Mouse (Mus musculus): Measurements from ENCODE around the gene Snrpa. TPM values are rescaled to one million over a fixed set of nuclear protein-coding genes. Genes with fewer than 3 reads are reported as not detected.
A peak's percentile ranks its signal among the peaks of the same experiment; 100 is the strongest.

Snrpa gene
- polyA plus RNA-seq, 1 experiment from 2014 or later, result 163 TPM

MicroRNA genes within 50 kb of the gene (microRNA counts, 519-probe panel; counts per million panel counts)
- microRNA mmu-miR-1191, result 582 counts per million, percentile 70 among the panel's probes with 10 or more counts

Small RNA genes lying within 50 kb of the gene (microRNA-seq; reads per million reads assigned to microRNA genes)
- gene Mir1191 (16.9 reads per million, percentile 29 among the genes with 10 or more reads in this experiment), gene Mir3101 (not detected)

Other genes with a start within 250 kb of the Snrpa start
- 0.32 and 0.42 TPM in 2 replicates for gene Cyp2a12, start 167.2 kb downstream of the Snrpa start, polyA plus RNA-seq (2016; fragmentation: Nextera tagmentation; extraction: Ambion mirVana)
- not detected in 2 replicates for gene Cyp2f2, start 76.4 kb downstream of the Snrpa start, polyA plus RNA-seq (2016; fragmentation: Nextera tagmentation; extraction: Ambion mirVana)
- not detected in 2 replicates for gene Cyp2t4, start 42.6 kb downstream of the Snrpa start, polyA plus RNA-seq (2016; fragmentation: Nextera tagmentation; extraction: Ambion mirVana)
- gene Egln2, start 29.5 kb downstream of the Snrpa start, polyA plus RNA-seq (2016; fragmentation: Nextera tagmentation; extraction: Ambion mirVana), result 39.9 and 41.9 TPM in 2 replicates
- 32.4 TPM in 2 replicates for gene Rab4b, start 17.4 kb downstream of the Snrpa start, polyA plus RNA-seq (2016; fragmentation: Nextera tagmentation; extraction: Ambion mirVana)
- 0.24 TPM in 1 of 2 replicates, not detected in the other for gene Gm21983, start 15.2 kb downstream of the Snrpa start, polyA plus RNA-seq (2016; fragmentation: Nextera tagmentation; extraction: Ambion mirVana)
- gene Mia, start 15.1 kb downstream of the Snrpa start, polyA plus RNA-seq (2016; fragmentation: Nextera tagmentation; extraction: Ambion mirVana), result 0.29 and 0.45 TPM in 2 replicates
- 1.5 TPM in 2 replicates for gene BC024978, start 490 bp downstream of the Snrpa start, polyA plus RNA-seq (2016; fragmentation: Nextera tagmentation; extraction: Ambion mirVana)
- 3.5 and 4.1 TPM in 2 replicates for gene Itpkc, start 32.4 kb upstream of the Snrpa start, polyA plus RNA-seq (2016; fragmentation: Nextera tagmentation; extraction: Ambion mirVana)
- gene Coq8b, start 36.8 kb upstream of the Snrpa start, polyA plus RNA-seq (2016; fragmentation: Nextera tagmentation; extraction: Ambion mirVana), result 14.2 and 15.7 TPM in 2 replicates
- gene Numbl, start 62.2 kb upstream of the Snrpa start, polyA plus RNA-seq (2016; fragmentation: Nextera tagmentation; extraction: Ambion mirVana), result 3.9 and 4.0 TPM in 2 replicates
- gene Ltbp4, start 141.4 kb upstream of the Snrpa start, polyA plus RNA-seq (2016; fragmentation: Nextera tagmentation; extraction: Ambion mirVana), result 5.7 TPM in 2 replicates
- 32.1 and 36.1 TPM in 2 replicates for gene Shkbp1, start 159.7 kb upstream of the Snrpa start, polyA plus RNA-seq (2016; fragmentation: Nextera tagmentation; extraction: Ambion mirVana)
- not detected in 2 replicates for gene Gm20479, start 161.1 kb upstream of the Snrpa start, polyA plus RNA-seq (2016; fragmentation: Nextera tagmentation; extraction: Ambion mirVana)

Data from liver, embryonic 12.5 days (tissue).